ENCODE assay signal across 8 mouse cellular contexts in the genomic region with DNA sequence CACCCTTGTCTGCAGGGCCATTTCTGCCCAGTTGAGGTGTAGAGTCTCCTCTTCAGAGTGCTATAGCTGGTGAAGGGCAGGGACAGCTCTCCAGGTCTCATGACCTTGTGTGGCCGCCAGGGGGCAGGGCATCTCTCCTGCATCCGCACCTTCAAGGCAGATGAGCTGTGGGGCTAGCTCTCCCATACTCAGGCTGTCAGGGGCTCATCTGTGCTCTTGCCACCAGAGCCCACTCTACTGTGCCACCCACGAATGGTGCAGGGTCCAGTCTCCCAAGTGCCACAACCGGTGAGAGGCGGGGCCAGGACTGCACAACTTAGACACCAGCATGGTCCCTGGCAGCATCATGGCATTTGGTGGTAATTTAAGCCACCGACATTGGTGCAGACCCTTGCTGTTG.
DNase-seq lines count a peak whose midpoint lies in the region; ATAC-seq and TF ChIP-seq lines count a peak whose summit lies in the region.

No protein-coding gene starts in this region.

- intact Hi-C loops in gastrocnemius, postnatal 14 days (cut with DNase I; ENCODE audit: low total_unique reads), result no loop called here
- intact Hi-C loops in left cerebral cortex, postnatal 4 days (cut with DNase I), result no loop called here

- no peak overlapping the region for H3K4me2 ChIP-seq in hindbrain, embryonic 16.5 days (ENCODE audit: low read length)

- DNase-seq in hindbrain, embryonic 10.5 days (ENCODE audit: low spot score), result peak; percentile 58
- DNase-seq in ES-CJ7 (ENCODE audit: low read depth, low spot score), result peak; percentile 70
- DNase-seq in gastrocnemius, postnatal 14 days, result peak; percentile 33
- DNase-seq in left cerebral cortex, postnatal 4 days, result peak; percentile 66

- no peak for ATAC-seq in hindbrain, embryonic 16.5 days
- no peak for ATAC-seq in erythroblast, adult 5-6 weeks (replicated peaks; ENCODE audit: low FRiP score, poor library complexity, severe bottlenecking)

- peak; percentile 51; the same call in 1 of the 2 replicates for TF ChIP-seq CTCF in bone marrow, adult 2 months (IDR thresholded peaks at IDR 0.05; ENCODE audit: control insufficient read depth, insufficient read depth, low read length)
- TF ChIP-seq CTCF in olfactory bulb, adult 2 months (IDR thresholded peaks at IDR 0.05; ENCODE audit: insufficient read depth, low read depth, low read length), result peak; percentile 20; the same call in 1 of the 2 replicates

- H3K4me3 ChIP-seq in hindbrain, embryonic 10.5 days, result no peak overlapping the region
- H3K4me3 ChIP-seq in hindbrain, embryonic 16.5 days (ENCODE audit: low read length), result no peak overlapping the region
- H3K4me3 ChIP-seq in bone marrow, adult 2 months (replicated peaks; ENCODE audit: control insufficient read depth, low read depth, low read length), result no peak overlapping the region
- H3K4me3 ChIP-seq in olfactory bulb, adult 2 months (ENCODE audit: insufficient read depth, low read depth, low read length), result no peak overlapping the region

- no peaks in the 10 kb centered on the region for H3K27me3 ChIP-seq in hindbrain, embryonic 10.5 days (ENCODE audit: insufficient read depth, poor library complexity, severe bottlenecking)
- no peaks in the 10 kb centered on the region for H3K27me3 ChIP-seq in hindbrain, embryonic 16.5 days (replicated peaks; ENCODE audit: control insufficient read depth, insufficient read depth, low read length)

- whole genome bisulfite sequencing in hindbrain, embryonic 10.5 days, result 35% methylated on average over 6 of the region's 6 CpGs
- WGBS in hindbrain, embryonic 16.5 days, result 44% methylated on average over 6 of the region's 6 CpGs
- WGBS in bone marrow, adult 2 months, result 43% methylated on average over 6 of the region's 6 CpGs
- WGBS in olfactory bulb, adult 2 months, result 49% methylated on average over 6 of the region's 6 CpGs

- no peak overlapping the region for H3K27ac ChIP-seq in hindbrain, embryonic 10.5 days
- no peak overlapping the region for H3K27ac ChIP-seq in hindbrain, embryonic 16.5 days (ENCODE audit: low read depth, low read length)
- no peak overlapping the region for H3K27ac ChIP-seq in bone marrow, adult 2 months (ENCODE audit: control insufficient read depth, insufficient read depth, low read depth, low read length, poor library complexity)
- H3K27ac ChIP-seq in olfactory bulb, adult 2 months (ENCODE audit: insufficient read depth, low read depth, low read length), result no peak overlapping the region

- H3K9ac ChIP-seq in hindbrain, embryonic 16.5 days (ENCODE audit: low read depth, low read length), result no peak overlapping the region

- H3K36me3 ChIP-seq in hindbrain, embryonic 10.5 days, result no peaks in the 10 kb centered on the region
- H3K36me3 ChIP-seq in hindbrain, embryonic 16.5 days (ENCODE audit: control insufficient read depth, insufficient read depth, low read length), result no peaks in the 10 kb centered on the region

- H3K4me1 ChIP-seq in hindbrain, embryonic 10.5 days (replicated peaks), result no peaks in the 10 kb centered on the region
- H3K4me1 ChIP-seq in hindbrain, embryonic 16.5 days (ENCODE audit: control insufficient read depth, insufficient read depth, low read depth, low read length), result no peaks in the 10 kb centered on the region
- no peaks in the 10 kb centered on the region for H3K4me1 ChIP-seq in bone marrow, adult 2 months (ENCODE audit: control insufficient read depth, insufficient read depth, low read length)
- no peaks in the 10 kb centered on the region for H3K4me1 ChIP-seq in olfactory bulb, adult 2 months (ENCODE audit: control insufficient read depth, insufficient read depth, low read length)

- TF ChIP-seq POLR2A in bone marrow, adult 2 months (IDR thresholded peaks at IDR 0.05; ENCODE audit: borderline replicate concordance, control insufficient read depth, low read depth, low read length), result no peak
- TF ChIP-seq POLR2A in olfactory bulb, adult 2 months (IDR thresholded peaks at IDR 0.05; ENCODE audit: insufficient read depth, low read depth, low read length), result no peak

- no peaks in the 10 kb centered on the region for H3K9me3 ChIP-seq in hindbrain, embryonic 10.5 days
- H3K9me3 ChIP-seq in hindbrain, embryonic 16.5 days (ENCODE audit: control insufficient read depth, low read length), result no peaks in the 10 kb centered on the region
